Mouse (Mus musculus): Measurements from ENCODE around the gene Serpine2. TPM values are rescaled to one million over a fixed set of nuclear protein-coding genes. Genes with fewer than 3 reads are reported as not detected.

The Serpine2 gene
- total RNA-seq (2015) (36.3 and 39.6 TPM in 2 replicates), total RNA-seq (2017) (30.8 and 37.8 TPM in 2 replicates)

GRCm38 (mm10) chr1:79861130-79861942, at the start of gene Serpine2:
TSS of gene Serpine2 (minus strand) at chr1:79861180.
- peak; percentile 66 for ATAC-seq (replicated peaks; ENCODE audit: poor library complexity)

GRCm38 (mm10) chr1:79907811-79908210, 46.8 kb upstream of the Serpine2 start:
- ATAC-seq (replicated peaks; ENCODE audit: poor library complexity) = no peak

GRCm38 (mm10) chr1:79905241-79905640, 44.3 kb upstream of the Serpine2 start:
- ATAC-seq (replicated peaks; ENCODE audit: poor library complexity) = peak; percentile 52

- ATAC-seq (replicated peaks; ENCODE audit: poor library complexity) = no peak
Observed at GRCm38 (mm10) chr1:79902901-79903300, 41.9 kb upstream of the Serpine2 start.

GRCm38 (mm10) chr1:79882648-79883047, 21.7 kb upstream of the Serpine2 start:
- ATAC-seq (replicated peaks; ENCODE audit: poor library complexity) = no peak

- no peak for ATAC-seq (replicated peaks; ENCODE audit: poor library complexity)
Observed at GRCm38 (mm10) chr1:79874741-79875140, 13.8 kb upstream of the Serpine2 start.

- ATAC-seq (replicated peaks; ENCODE audit: poor library complexity) = no peak
Observed at GRCm38 (mm10) chr1:79860411-79861039, 455 bp downstream of the Serpine2 start.

GRCm38 (mm10) chr1:79859975-79860374, 1.0 kb downstream of the Serpine2 start:
- ATAC-seq (replicated peaks; ENCODE audit: poor library complexity) = no peak

- ATAC-seq (replicated peaks; ENCODE audit: poor library complexity) = no peak
Observed at GRCm38 (mm10) chr1:79859026-79859425, 2.0 kb downstream of the Serpine2 start.

- ATAC-seq (replicated peaks; ENCODE audit: poor library complexity) = peak; percentile 43
Observed at GRCm38 (mm10) chr1:79858389-79858994, 2.5 kb downstream of the Serpine2 start.

GRCm38 (mm10) chr1:79857681-79858388, 3.1 kb downstream of the Serpine2 start:
- ATAC-seq (replicated peaks; ENCODE audit: poor library complexity) = no peak

GRCm38 (mm10) chr1:79856756-79857155, 4.2 kb downstream of the Serpine2 start:
- no peak for ATAC-seq (replicated peaks; ENCODE audit: poor library complexity)

GRCm38 (mm10) chr1:79853527-79853926, 7.5 kb downstream of the Serpine2 start:
- ATAC-seq (replicated peaks; ENCODE audit: poor library complexity) = peak; percentile 47

- ATAC-seq (replicated peaks; ENCODE audit: poor library complexity) = no peak
Observed at GRCm38 (mm10) chr1:79850341-79850740, 10.6 kb downstream of the Serpine2 start.

- peak; percentile 91 for ATAC-seq (replicated peaks; ENCODE audit: poor library complexity)
Observed at GRCm38 (mm10) chr1:79848663-79849062, 12.3 kb downstream of the Serpine2 start.

GRCm38 (mm10) chr1:79846891-79847290, 14.1 kb downstream of the Serpine2 start:
- no peak for ATAC-seq (replicated peaks; ENCODE audit: poor library complexity)

GRCm38 (mm10) chr1:79832719-79833404, 28.1 kb downstream of the Serpine2 start:
- ATAC-seq (replicated peaks; ENCODE audit: poor library complexity) = no peak

- no peak for ATAC-seq (replicated peaks; ENCODE audit: poor library complexity)
Observed at GRCm38 (mm10) chr1:79823951-79824633, 36.9 kb downstream of the Serpine2 start.

GRCm38 (mm10) chr1:79822806-79823525, 38.0 kb downstream of the Serpine2 start:
- peak; percentile 34; the same call in 1 of the 2 replicates for ATAC-seq (replicated peaks; ENCODE audit: poor library complexity)

All from megakaryocyte progenitor cell, adult 5-6 weeks (primary cell).